Mouse (Mus musculus) left cerebral cortex, adult 2 months (tissue): ENCODE measurements around the gene Pla2g4a. TPM values are rescaled to one million over a fixed set of nuclear protein-coding genes. Genes with fewer than 3 reads are reported as not detected.

Experiments used
- DNase-seq, 2 experiments: peaks; one replicate each; pipeline ENCODE4 v3.0.0; 2021 to 2022; ENCODE audit warnings: low spot score in 2 of 2, mixed read lengths in 1 of 2; ENCODE audit errors: extremely low spot score in 1 of 2
- H3K27ac ChIP-seq: fragments of 200-600 bp; 2 replicates; pipeline ENCODE4 v1.8.1; 2022
- H3K4me3 ChIP-seq: fragments of 200-600 bp; 2 replicates; pipeline ENCODE4 v1.8.1; 2022
- CTCF ChIP-seq: fragments of 200-600 bp; IDR thresholded peaks from 2 replicates; pipeline ENCODE4 v1.8.1; 2022; ENCODE audit warnings: antibody characterized with exemption, mild to moderate bottlenecking, moderate library complexity
- intact Hi-C: fragments of 180-260 bp; cut with DNase I; formaldehyde crosslinking; loops from one replicate; pipeline ENCODE4 v1.15.1; 2025
- total RNA-seq, 2 experiments: library from RNA; stranded (reverse); gene quantifications; 2 replicates each; pipeline ENCODE4 v1.2.3; 2021

The Pla2g4a gene
- total RNA-seq, 2 experiments from 2014 or later = 1.3 to 2.7 TPM

DNA sequence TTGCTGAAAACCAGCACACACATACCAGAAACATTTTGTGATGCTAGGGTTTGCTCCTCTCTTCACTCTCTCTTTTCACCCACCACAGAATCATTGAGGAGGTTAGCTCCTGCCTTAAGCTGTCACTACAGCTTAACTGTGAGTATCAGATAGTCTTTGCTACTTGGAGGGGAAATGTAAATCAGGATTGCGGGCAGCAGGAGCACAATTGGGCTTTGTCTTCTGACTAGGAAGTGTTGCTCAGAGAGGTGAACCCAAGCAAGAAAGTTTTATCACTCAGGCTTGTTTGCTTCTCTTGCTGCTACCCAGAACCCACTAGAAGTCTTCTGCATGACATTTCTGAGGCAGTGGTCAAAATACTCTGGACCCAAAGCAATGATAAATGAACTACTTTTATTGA is 38.9 kb downstream of the Pla2g4a start:
- no peak for DNase-seq
- intact Hi-C loops = no loop called here
- H3K27ac ChIP-seq = no peak overlapping the region
- no peak overlapping the region for H3K4me3 ChIP-seq
- no peak for TF ChIP-seq CTCF

DNA sequence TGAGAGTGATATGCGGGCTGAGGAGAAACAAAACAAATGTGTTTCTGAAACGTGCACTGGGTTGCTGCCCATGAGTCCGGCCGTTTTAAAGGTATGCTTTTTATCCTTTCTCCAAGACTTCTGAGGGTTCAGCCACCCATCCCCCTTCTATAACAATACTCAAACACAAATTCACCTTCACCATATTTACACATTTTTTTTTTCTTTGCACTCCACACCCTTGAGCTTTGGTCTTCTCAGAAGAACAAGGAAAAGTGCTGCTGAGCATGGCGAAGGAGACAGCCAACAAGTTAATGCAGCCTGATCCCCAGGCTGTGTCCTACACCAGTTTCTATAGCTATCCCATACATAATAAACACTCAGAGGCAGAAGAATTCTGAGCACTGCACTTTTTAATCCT is 39.8 kb downstream of the Pla2g4a start:
- TF ChIP-seq CTCF = no peak
- intact Hi-C loops = no loop called here
- DNase-seq = no peak

DNA sequence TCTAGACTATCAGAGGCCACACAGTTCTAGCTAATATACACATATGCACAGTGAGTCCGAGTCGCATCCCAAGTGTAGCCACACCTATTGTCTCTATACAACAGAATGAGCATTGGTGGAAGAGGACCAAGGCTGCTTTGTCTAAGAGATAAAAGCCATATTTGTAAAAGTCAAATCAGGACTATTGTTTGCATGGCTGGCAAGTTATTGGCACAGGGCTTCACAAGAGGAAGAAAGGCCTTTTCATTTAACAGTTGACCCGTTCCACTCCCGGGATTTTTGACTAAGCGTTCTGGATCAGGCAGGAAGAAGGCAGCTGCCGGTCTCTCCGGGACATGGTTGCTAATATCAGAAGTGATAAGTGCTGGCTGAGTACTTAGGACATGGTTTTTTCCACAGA is 41.8 kb downstream of the Pla2g4a start:
- Histone ChIP-seq H3K4me3 (no peak overlapping the region), H3K27ac (no peak overlapping the region)
- TF ChIP-seq CTCF = no peak
- DNase-seq = no peak
- intact Hi-C loops = no loop called here

More for the DNA sequence above, 39.8 kb downstream of the Pla2g4a start:
- no peak overlapping the region for H3K27ac ChIP-seq
- no peak overlapping the region for H3K4me3 ChIP-seq

DNA sequence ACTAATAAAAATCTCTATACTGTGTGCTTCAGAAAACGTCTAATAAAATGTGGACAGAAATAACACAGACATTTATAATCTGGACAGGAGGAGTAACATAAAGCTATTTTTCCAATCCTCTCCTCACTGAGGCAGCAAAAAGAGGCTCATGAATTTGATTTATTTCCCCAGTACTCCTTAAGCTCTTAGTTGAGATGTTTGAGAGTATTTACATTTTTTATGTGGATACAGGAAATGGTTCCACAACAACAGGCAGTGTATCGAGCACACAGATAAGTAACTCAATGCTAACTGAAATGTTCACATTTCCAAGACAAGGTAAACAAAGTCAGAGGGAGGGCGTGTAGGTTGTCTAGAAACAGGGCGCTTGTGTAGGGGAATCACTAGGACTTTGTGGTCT is 48.1 kb downstream of the Pla2g4a start:
- intact Hi-C loops = no loop called here
- TF ChIP-seq CTCF = no peak
- Histone ChIP-seq H3K27ac (no peak overlapping the region), H3K4me3 (no peak overlapping the region)
- DNase-seq = no peak

DNA sequence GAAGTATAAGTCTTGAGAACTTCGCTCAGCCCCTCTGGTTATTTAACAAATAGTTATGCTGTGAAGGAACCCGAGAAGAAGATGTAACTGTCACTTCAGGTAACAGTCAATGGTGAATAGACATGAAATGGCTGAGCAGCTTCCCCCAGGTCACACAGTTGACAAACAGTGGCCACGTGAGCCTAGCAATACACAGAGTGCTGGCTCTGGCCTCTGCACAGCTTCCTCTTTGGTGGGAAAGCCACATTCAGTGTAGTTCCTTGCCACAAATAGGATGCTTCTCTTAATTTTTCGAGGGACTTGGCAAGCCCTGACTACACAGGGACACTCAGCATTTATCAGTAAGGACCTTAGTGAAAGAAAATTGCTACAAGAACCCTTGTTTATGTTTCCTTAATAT is 50.0 kb downstream of the Pla2g4a start:
- H3K4me3 ChIP-seq = no peak overlapping the region
- no peak for TF ChIP-seq CTCF
- no peak for DNase-seq
- intact Hi-C loops = no loop called here
- no peak overlapping the region for H3K27ac ChIP-seq

DNA sequence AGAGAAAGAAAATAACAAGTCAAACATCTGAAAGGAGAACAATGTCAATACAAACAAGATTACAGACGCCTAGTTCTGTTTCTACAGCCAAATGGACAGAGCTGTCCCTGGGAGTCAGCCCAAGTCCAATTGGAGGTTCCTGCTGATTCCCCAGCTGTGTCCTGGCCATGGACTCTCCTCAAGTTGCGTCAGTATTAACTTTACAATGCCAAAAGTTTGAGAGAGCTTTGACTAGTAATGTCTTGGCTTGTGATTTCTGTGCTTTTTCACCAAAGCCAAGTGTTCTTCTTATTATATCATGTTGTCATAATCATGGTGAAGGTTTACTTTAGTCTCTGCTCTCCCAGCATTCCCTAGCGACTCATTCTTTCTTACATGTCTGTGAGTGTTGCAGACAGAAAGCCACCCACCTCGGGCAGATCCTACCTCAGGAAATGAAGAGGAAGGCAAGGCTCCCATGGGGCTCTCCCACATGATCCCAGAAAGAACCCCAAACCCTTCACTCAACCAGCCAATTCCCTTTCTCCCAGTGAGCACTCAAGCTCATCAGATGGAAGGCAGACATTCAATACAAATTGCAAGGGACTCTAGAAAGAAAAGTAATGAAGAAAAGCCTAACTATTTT is 63.0 kb downstream of the Pla2g4a start:
- no peak for TF ChIP-seq CTCF
- intact Hi-C loops = no loop called here
- Histone ChIP-seq H3K4me3 (no peak overlapping the region), H3K27ac (no peak overlapping the region)
- DNase-seq = no peak

DNA sequence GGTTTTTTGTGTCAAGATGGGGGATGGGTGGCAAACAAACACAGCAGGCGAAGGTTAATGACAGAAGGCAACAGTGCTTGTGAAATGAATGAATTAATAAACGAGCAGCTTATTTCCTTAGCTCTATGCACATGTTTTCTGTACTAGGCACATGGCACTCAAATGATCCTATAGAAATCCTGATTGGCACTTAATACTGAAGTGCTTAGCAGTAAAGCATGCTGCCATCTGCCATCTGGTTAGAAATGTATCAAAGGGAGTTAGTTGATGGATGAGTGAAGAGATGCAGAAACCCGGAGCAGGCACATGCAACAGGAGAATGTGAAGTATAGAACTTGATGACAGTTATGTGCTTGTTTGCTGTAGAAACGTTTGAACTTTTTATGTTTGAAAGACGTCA is 64.5 kb downstream of the Pla2g4a start:
- intact Hi-C loops = no loop called here
- no peak for TF ChIP-seq CTCF
- no peak for DNase-seq
- no peak overlapping the region for H3K4me3 ChIP-seq
- H3K27ac ChIP-seq = no peak overlapping the region

DNA sequence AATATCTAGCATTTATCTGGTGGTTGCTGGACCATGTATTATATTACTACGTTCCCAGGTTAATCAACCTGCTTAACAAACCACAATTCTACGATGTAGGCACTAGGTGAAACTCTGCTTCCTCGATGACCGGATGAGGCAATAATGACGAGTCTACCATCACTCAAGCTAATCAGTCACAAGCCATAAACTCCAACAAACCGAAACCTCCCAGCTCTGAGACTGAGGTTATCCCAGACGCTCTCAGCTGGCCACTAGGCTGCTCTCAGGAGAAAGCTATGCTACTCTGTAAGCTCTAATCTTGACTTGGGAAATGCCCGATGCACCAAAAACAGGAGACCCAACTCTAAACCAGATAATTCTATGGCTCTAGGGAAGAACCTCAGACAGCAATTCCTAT is 66.2 kb downstream of the Pla2g4a start:
- H3K4me3 ChIP-seq = no peak overlapping the region
- H3K27ac ChIP-seq = no peak overlapping the region
- TF ChIP-seq CTCF = no peak
- DNase-seq = no peak
- intact Hi-C loops = no loop called here

DNA sequence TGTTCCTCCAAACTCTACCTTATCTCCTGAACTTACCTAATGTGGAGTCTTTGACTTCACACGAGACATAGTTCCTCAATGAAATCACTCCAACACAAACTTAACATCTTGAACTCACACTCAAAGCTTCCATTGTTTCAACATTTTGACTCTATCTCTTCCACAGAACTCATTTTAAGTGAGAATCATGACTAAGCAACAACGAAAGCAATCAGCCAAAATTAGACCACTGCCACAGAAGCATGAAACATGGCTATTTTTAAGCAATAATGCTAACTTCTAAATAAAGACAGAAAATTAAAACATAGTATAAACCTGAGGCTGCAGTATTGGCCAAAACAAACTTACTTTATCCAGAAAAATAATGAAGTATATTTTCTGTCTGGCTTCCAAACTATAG is 67.2 kb downstream of the Pla2g4a start:
- no peak for DNase-seq
- intact Hi-C loops = no loop called here
- Histone ChIP-seq H3K4me3 (no peak overlapping the region), H3K27ac (no peak overlapping the region)
- no peak for TF ChIP-seq CTCF

DNA sequence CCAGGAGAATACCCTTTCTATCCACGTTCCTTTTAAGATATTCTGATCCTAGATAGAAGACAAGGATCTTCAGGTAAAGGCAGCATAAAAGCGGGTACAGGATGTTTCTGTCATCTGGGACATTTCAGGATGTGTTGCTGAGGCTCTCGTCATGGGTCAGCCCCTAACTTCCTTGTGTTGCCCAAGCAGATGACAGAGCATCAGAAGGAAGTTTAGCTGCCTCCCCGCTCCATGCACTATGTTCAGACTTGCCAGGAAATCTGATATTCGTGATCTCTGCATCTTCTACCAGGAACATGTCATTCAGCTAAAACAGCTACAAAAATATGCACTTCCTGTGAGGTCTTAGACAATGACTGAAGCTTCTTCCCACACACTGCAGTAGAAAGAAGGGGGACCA is 70.0 kb downstream of the Pla2g4a start:
- DNase-seq = no peak
- Histone ChIP-seq H3K4me3 (no peak overlapping the region), H3K27ac (no peak overlapping the region)
- intact Hi-C loops = no loop called here
- no peak for TF ChIP-seq CTCF

DNA sequence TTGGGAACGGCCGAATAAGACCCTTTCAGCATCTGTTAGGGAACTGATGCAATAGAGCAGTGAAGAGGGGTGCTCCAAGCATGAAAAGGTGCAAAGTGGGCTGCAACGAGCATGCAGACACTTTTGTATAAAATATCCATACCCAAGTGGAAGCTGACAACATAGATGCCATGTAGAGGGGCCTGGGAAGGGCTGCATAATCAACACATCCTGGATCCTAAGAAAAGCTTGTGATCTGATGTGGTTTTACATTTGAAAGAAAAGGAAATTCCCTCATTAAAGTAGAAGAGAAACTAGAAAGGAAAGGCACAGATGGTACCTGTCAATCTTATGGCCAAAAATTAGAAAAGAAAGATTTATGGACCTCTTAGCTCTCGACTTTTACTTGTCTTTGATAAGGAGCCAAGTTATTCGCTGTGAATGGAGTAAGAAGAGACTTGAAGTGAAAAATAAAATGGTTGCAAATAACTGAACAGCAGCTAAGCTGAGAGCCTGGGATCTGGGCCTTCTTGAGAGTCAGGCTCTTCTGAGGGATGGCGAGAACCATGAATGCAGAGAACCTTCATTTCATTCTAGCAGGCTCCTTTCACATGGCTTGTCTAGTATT is 78.6 kb downstream of the Pla2g4a start:
- no peak for DNase-seq
- intact Hi-C loops = no loop called here
- no peak for TF ChIP-seq CTCF
- Histone ChIP-seq H3K4me3 (no peak overlapping the region), H3K27ac (peak overlapping the region; percentile 4; the same call in 1 of the 2 replicates)

DNA sequence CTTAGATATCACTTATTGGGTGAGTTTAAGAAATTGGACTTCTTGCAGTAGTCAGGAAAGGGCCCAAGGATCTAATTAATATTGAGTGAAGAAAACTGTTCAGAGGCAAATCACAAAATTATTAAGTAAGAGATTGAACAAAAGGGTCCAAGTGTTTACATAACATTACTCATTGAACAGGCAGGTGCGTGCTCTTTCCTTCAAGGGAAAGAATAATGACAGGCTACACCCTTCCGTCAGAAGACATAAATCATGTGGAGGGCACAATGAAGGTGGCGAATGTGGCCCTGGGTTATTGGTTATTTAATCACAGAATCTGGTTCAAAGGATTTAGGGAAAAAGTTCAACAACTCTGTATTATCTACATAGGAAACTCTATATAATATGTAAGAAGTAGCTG is 82.9 kb downstream of the Pla2g4a start:
- TF ChIP-seq CTCF = no peak
- H3K4me3 ChIP-seq = no peak overlapping the region
- intact Hi-C loops = no loop called here
- H3K27ac ChIP-seq = no peak overlapping the region
- no peak for DNase-seq

DNA sequence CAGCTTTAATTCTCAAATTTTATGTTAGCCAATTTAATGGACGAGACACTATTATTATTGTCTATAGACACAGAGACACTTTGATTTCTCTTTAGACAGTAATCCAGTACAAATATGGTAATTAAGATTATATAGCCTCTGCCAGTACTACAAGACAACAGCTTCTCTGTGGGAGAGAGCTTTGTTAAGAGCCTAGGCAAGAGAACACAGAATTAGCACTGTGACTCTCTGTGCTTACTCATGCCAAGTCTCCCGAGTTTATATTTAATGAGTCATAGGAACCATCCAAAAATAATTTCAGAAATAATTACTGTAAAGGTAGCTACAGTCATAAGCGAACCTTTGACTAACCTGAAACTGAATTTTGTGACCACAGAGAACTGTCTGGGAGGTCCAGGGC is 84.6 kb downstream of the Pla2g4a start:
- no peak for DNase-seq

More for the DNA sequence above, 84.6 kb downstream of the Pla2g4a start:
- peak overlapping the region; percentile 64 for H3K27ac ChIP-seq
- intact Hi-C loops = loop anchor here (2.0 kb wide), 1 partner anchor 14 kb away; no protein-coding TSS in a partner anchor
- no peak overlapping the region for H3K4me3 ChIP-seq
- no peak for TF ChIP-seq CTCF
